Mouse (Mus musculus): ENCODE results near the gene Nudt17. TPM values are rescaled to one million over a fixed set of nuclear protein-coding genes. Genes with fewer than 3 reads are reported as not detected.

The Nudt17 gene
- total and polyA plus RNA-seq, 3 experiments: 0.21 to 1.9 (median 1.0) TPM

- H3K27me3 ChIP-seq (replicated peaks): no peaks in the 10 kb centered on the region
- in situ Hi-C loops (cut with MboI; ENCODE audit: low pct_ligation_motif_present, low pct_unique_long_range_greater_than_20kb, low sequenced_read_pairs) (no loop called here), dilution Hi-C loops (cut with MboI; ENCODE audit: extremely low pct_ligation_motif_present, extremely low pct_unique_long_range_greater_than_20kb, low sequenced_read_pairs) (no loop called here)
- TF ChIP-seq ZMIZ1 (IDR thresholded peaks at IDR 0.05; ENCODE audit: low read depth, low read length) (no peak), ETS1 (conservative IDR thresholded peaks at IDR 0.05; ENCODE audit: low read depth, low read length) (0 out of 2 replicates have a peak, but pooled peaks have one; percentile 23), SIN3A (IDR thresholded peaks at IDR 0.05; ENCODE audit: low read length) (no peak), JUND (conservative IDR thresholded peaks at IDR 0.05; ENCODE audit: low read depth, low read length) (no peak), MAZ (IDR thresholded peaks at IDR 0.05; ENCODE audit: low read depth, low read length) (no peak), ZKSCAN1 (IDR thresholded peaks at IDR 0.05; ENCODE audit: borderline replicate concordance, low read depth, low read length) (no peak), E2F4 (IDR thresholded peaks at IDR 0.05; ENCODE audit: insufficient replicate concordance, low read depth, low read length) (no peak), ELF1 (IDR thresholded peaks at IDR 0.05; ENCODE audit: low read depth, low read length) (no peak), POLR2AphosphoS2 (IDR thresholded peaks at IDR 0.05; ENCODE audit: low read depth, low read length) (no peak), MAX (IDR thresholded peaks at IDR 0.05; ENCODE audit: low read length) (no peak), GABPA (IDR thresholded peaks at IDR 0.05; ENCODE audit: insufficient replicate concordance, low read depth, low read length) (no peak), ZNF384 (IDR thresholded peaks at IDR 0.05; ENCODE audit: low read depth, low read length) (no peak), TCF12 (IDR thresholded peaks at IDR 0.05; ENCODE audit: low read depth, low read length) (peak; percentile 39; the same call in 1 of the 2 replicates), MEF2A (IDR thresholded peaks at IDR 0.05; ENCODE audit: borderline replicate concordance, low read depth, low read length) (peak; percentile 40; the same call in 1 of the 2 replicates)
- peak; percentile 57 for DNase-seq (ENCODE audit: extremely low read depth)
- peaks cover 3 to 5% of the 10 kb centered on the region in 2 experiments for H3K36me3 ChIP-seq (replicated peaks in 1 of 2; ENCODE audit: control insufficient read depth in 1 of 2, insufficient read depth in 1 of 2, low read length in 1 of 2)
- H3K9me3 ChIP-seq (replicated peaks; ENCODE audit: low read length): no peaks in the 10 kb centered on the region
- H3K79me2 ChIP-seq (replicated peaks; ENCODE audit: control insufficient read depth, extremely low read depth, insufficient read depth, poor library complexity, severe bottlenecking): no peaks in the 10 kb centered on the region
- H3K27ac ChIP-seq (ENCODE audit: insufficient read depth, low read depth): no peak overlapping the region
- H3K9ac ChIP-seq (ENCODE audit: insufficient read depth, low read depth): no peak overlapping the region
- H3K4me1 ChIP-seq (ENCODE audit: control insufficient read depth in 1 of 2, insufficient read depth in 2 of 2): peaks cover 45 to 84% of the 10 kb centered on the region in 2 experiments
- no peak overlapping the region for H3K4me3 ChIP-seq (replicated peaks in 1 of 3; ENCODE audit: low read depth in 2 of 3, low read length in 2 of 3, poor library complexity in 1 of 3)
- H3K4me2 ChIP-seq (ENCODE audit: insufficient read depth, low read depth, poor library complexity, severe bottlenecking): no peak overlapping the region
Measured at GRCm38 (mm10) chr3:96680269-96680956, 27.9 kb downstream of the Nudt17 start.

DNA sequence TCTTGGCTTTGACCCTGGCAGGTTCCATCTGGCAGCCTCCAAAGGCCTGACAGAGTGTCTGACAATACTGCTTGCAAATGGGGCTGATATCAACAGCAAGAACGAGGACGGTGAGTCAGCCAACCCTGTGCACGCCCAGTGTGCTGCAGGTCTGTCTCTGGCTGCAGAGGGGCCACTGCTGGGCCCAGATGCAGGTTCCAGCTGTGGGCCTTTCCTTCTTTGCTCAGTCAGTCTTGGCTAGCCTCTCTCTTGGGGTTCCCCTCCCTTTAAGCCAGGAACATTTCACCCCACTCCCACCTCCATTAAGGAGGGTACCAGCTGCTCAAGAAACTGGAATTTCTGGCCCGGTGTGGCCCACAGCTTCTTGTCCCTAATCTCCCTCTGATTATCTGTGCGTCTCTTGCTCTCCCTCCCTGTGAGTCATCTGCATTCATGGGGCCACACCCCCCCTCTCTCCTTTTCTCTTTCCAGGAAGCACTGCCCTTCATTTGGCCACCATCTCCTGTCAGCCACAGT is 29.1 kb downstream of the Nudt17 start:
- no peak for DNase-seq (ENCODE audit: extremely low read depth)
- dilution Hi-C loops (cut with MboI; ENCODE audit: extremely low pct_ligation_motif_present, extremely low pct_unique_long_range_greater_than_20kb, low sequenced_read_pairs) (no loop called here), in situ Hi-C loops (cut with MboI; ENCODE audit: low pct_ligation_motif_present, low pct_unique_long_range_greater_than_20kb, low sequenced_read_pairs) (no loop called here)
- peaks cover 41 to 84% of the 10 kb centered on the region in 2 experiments for H3K4me1 ChIP-seq (ENCODE audit: control insufficient read depth in 1 of 2, insufficient read depth in 2 of 2)
- H3K4me2 ChIP-seq (ENCODE audit: insufficient read depth, low read depth, poor library complexity, severe bottlenecking): no peak overlapping the region
- no peaks in the 10 kb centered on the region for H3K9me3 ChIP-seq (replicated peaks; ENCODE audit: low read length)
- no peak overlapping the region for H3K4me3 ChIP-seq (replicated peaks in 1 of 3; ENCODE audit: low read depth in 2 of 3, low read length in 2 of 3, poor library complexity in 1 of 3)
- H3K9ac ChIP-seq (ENCODE audit: insufficient read depth, low read depth): no peak overlapping the region; the same call in 1 of the 2 replicates
- H3K27me3 ChIP-seq (replicated peaks): no peaks in the 10 kb centered on the region
- TF ChIP-seq BHLHE40 (IDR thresholded peaks at IDR 0.05; ENCODE audit: low read depth, low read length) (peak; percentile 25; the same call in 1 of the 2 replicates), IRF4 (IDR thresholded peaks at IDR 0.05; ENCODE audit: low read depth, low read length) (peak; percentile 26; the same call in 1 of the 2 replicates), USF1 (IDR thresholded peaks at IDR 0.05; ENCODE audit: low read depth, low read length) (no peak), EP300 (IDR thresholded peaks at IDR 0.05; ENCODE audit: low read length) (peak; percentile 39; the same call in 1 of the 2 replicates), TCF12 (IDR thresholded peaks at IDR 0.05; ENCODE audit: low read depth, low read length) (peak; percentile 44; the same call in 1 of the 2 replicates), RAD21 (IDR thresholded peaks at IDR 0.05; ENCODE audit: low read depth, low read length) (no peak)
- peak overlapping the region; percentile 31; the same call in 1 of the 2 replicates for H3K27ac ChIP-seq (ENCODE audit: insufficient read depth, low read depth)
- peaks cover 0 to 3% of the 10 kb centered on the region in 2 experiments for H3K36me3 ChIP-seq (replicated peaks in 1 of 2; ENCODE audit: control insufficient read depth in 1 of 2, insufficient read depth in 1 of 2, low read length in 1 of 2)
- no peaks in the 10 kb centered on the region for H3K79me2 ChIP-seq (replicated peaks; ENCODE audit: control insufficient read depth, extremely low read depth, insufficient read depth, poor library complexity, severe bottlenecking)

Measured in CH12.LX (cell line).